Mouse (Mus musculus) frontal cortex, postnatal 14 days (tissue): ENCODE data around the gene Bnc1.
A peak's percentile ranks its signal among the peaks of the same experiment; 100 is the strongest.

Experiments used
- DNase-seq, 2 experiments: peaks; one replicate each; pipeline ENCODE4 v3.0.0; 2022; ENCODE audit warnings: low spot score in 2 of 2

Bnc1 gene

GRCm38 (mm10) chr7:81973939-81974338 lies 18.2 kb downstream of the Bnc1 start:
- DNase-seq = no peak

- DNase-seq = no peak
Observed at GRCm38 (mm10) chr7:81973339-81973738, 18.8 kb downstream of the Bnc1 start.

- no peak for DNase-seq
Observed at GRCm38 (mm10) chr7:81968975-81969374, 23.1 kb downstream of the Bnc1 start.

- DNase-seq = no peak
Observed at GRCm38 (mm10) chr7:81968451-81968850, 23.6 kb downstream of the Bnc1 start.

GRCm38 (mm10) chr7:81966195-81966594 lies 25.9 kb downstream of the Bnc1 start:
- DNase-seq = no peak

GRCm38 (mm10) chr7:81959704-81960103 lies 32.4 kb downstream of the Bnc1 start:
- peak in 1 of 2 experiments; percentile 31 for DNase-seq

- DNase-seq = peak in 1 of 2 experiments; percentile 19
Observed at GRCm38 (mm10) chr7:81954208-81954846, 37.8 kb downstream of the Bnc1 start.

GRCm38 (mm10) chr7:81950499-81950898 lies 41.6 kb downstream of the Bnc1 start:
- DNase-seq = no peak

- DNase-seq = no peak
Observed at GRCm38 (mm10) chr7:81945398-81945797, 46.7 kb downstream of the Bnc1 start.

- DNase-seq = no peak
Observed at GRCm38 (mm10) chr7:81934806-81935205, 57.3 kb downstream of the Bnc1 start.

GRCm38 (mm10) chr7:81934267-81934745 lies 57.8 kb downstream of the Bnc1 start, which contains the start of gene Hdgfl3:
Hdgfl3 (minus strand) TSS chr7:81934473.
- DNase-seq = peak; percentile 69 to 70

GRCm38 (mm10) chr7:81933601-81934266 lies 58.4 kb downstream of the Bnc1 start:
- DNase-seq = peak; percentile 18 to 48

GRCm38 (mm10) chr7:81933061-81933600 lies 59.0 kb downstream of the Bnc1 start:
- no peak for DNase-seq

- DNase-seq = no peak
Observed at GRCm38 (mm10) chr7:81932521-81933045, 59.5 kb downstream of the Bnc1 start.

- no peak for DNase-seq
Observed at GRCm38 (mm10) chr7:81928998-81929397, 63.1 kb downstream of the Bnc1 start.

GRCm38 (mm10) chr7:81921379-81921952 lies 70.6 kb downstream of the Bnc1 start:
- no peak for DNase-seq

- no peak for DNase-seq
Observed at GRCm38 (mm10) chr7:81920314-81920713, 71.8 kb downstream of the Bnc1 start.

GRCm38 (mm10) chr7:81918316-81918715 lies 73.8 kb downstream of the Bnc1 start:
- no peak for DNase-seq
